Mouse (Mus musculus): Measurements from ENCODE around the gene Rnf13. TPM values are rescaled to one million over a fixed set of nuclear protein-coding genes. Genes with fewer than 3 reads are reported as not detected.
"Not testable (repeated sequence)": the region's sequence is repeated elsewhere in the genome, so short reads cannot be mapped to it uniquely, and the experiment has no call there.

Gene Rnf13
- total and polyA plus RNA-seq, 3 experiments, result 61.2 to 83.2 (median 73.6) TPM

DNA sequence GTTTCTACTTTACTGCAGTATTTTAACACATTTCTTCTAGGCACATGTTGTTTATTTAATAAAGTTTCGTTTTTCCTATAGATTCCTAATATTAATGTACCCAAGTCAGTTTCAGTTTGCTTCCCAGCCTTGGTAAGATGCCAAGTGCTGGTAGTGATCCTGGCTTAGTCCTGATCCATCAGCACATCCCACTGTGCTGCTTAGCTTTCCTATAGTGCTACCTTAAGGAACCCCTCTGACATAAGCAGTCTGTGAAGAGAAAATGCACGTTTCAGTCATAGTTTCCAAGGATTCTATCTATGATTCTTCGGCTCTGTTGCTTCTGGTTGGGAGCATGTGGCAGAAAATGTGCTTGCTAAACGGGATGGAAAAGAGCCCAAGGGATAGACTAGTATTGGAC is 52.6 kb downstream of the Rnf13 start:
- intact Hi-C loops (cut with DNase I), result no loop called here
- Histone ChIP-seq H3K9ac (ENCODE audit: low read depth, low read length) (no peak overlapping the region), H3K79me2 (replicated peaks; ENCODE audit: control insufficient read depth, insufficient read depth, low read length) (no peaks in the 10 kb centered on the region; the same call in 1 of the 2 replicates), H3K4me3 (no peak overlapping the region), H3K27me3 (ENCODE audit: control insufficient read depth, insufficient read depth, low read length) (no peaks in the 10 kb centered on the region), H3K4me1 (ENCODE audit: control insufficient read depth, insufficient read depth, low read length) (peaks cover 3% of the 10 kb centered on the region), H3K27ac (peak overlapping the region; percentile 65), H3K36me3 (ENCODE audit: control insufficient read depth, insufficient read depth, low read length) (peaks cover 5% of the 10 kb centered on the region)
- DNase-seq, result no peak
- TF ChIP-seq EP300 (IDR thresholded peaks at IDR 0.05; ENCODE audit: insufficient read depth, low read depth, low read length), result no peak
- no peak for TF ChIP-seq POLR2A (IDR thresholded peaks at IDR 0.05; ENCODE audit: insufficient read depth, low read depth, low read length)
- no peak for TF ChIP-seq CTCF (IDR thresholded peaks at IDR 0.05)
- 46% methylated on average over 4 of the region's 4 CpGs for WGBS

DNA sequence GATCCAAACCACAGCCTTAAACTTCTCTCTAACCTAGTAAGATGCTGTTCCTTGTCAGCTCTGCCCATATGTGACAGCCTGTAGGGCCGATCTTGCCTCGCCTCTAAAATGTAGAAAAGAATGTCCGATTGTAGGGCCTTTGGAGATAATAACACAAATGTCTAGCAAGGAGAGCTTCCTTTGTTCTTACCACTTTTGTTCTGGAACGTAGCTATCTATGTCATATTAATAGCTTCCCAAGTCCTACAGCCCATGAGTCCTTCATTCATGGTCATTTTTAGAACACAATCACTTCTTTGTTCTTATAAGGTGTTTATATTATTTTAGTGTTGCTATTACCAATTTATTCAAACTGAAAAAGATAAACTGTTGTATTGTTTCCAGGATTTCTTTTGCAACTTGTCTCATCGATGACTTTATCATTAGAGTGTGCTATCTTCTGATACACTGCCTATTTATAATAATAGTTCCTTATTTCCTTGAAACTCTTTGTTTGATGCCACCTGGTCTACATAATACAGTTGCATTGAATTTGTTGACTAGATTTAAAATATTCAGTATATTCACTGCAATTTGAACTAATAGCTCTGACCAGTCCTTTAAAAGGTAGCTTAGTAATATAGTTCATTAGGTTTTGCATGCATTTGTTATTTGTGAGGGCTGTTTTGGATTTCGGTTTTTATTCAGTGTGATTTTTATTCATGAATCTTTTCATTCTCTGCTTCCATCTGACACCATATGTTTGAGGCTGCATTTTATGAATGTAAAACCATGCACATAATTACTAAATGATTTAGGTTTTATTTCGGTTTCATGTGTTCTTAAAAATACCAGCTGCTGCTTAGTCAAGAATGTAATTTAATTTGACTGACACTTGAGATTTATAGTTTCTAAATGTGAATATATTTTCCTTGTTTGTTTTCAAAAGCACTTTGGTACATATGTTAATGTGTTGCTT is 53.4 kb downstream of the Rnf13 start:
- Histone ChIP-seq H3K79me2 (replicated peaks; ENCODE audit: control insufficient read depth, insufficient read depth, low read length) (no peaks in the 10 kb centered on the region; the same call in 1 of the 2 replicates), H3K4me3 (no peak overlapping the region), H3K27me3 (ENCODE audit: control insufficient read depth, insufficient read depth, low read length) (no peaks in the 10 kb centered on the region), H3K4me1 (ENCODE audit: control insufficient read depth, insufficient read depth, low read length) (peaks cover 3% of the 10 kb centered on the region), H3K36me3 (ENCODE audit: control insufficient read depth, insufficient read depth, low read length) (peaks cover 5% of the 10 kb centered on the region), H3K9ac (ENCODE audit: low read depth, low read length) (no peak overlapping the region), H3K27ac (peak overlapping the region; percentile 65)
- TF ChIP-seq POLR2A (IDR thresholded peaks at IDR 0.05; ENCODE audit: insufficient read depth, low read depth, low read length) (no peak), EP300 (IDR thresholded peaks at IDR 0.05; ENCODE audit: insufficient read depth, low read depth, low read length) (no peak), CTCF (IDR thresholded peaks at IDR 0.05) (no peak)
- no peak for DNase-seq
- intact Hi-C loops (cut with DNase I), result no loop called here
- WGBS, result 44% methylated on average over 7 of the region's 7 CpGs

DNA sequence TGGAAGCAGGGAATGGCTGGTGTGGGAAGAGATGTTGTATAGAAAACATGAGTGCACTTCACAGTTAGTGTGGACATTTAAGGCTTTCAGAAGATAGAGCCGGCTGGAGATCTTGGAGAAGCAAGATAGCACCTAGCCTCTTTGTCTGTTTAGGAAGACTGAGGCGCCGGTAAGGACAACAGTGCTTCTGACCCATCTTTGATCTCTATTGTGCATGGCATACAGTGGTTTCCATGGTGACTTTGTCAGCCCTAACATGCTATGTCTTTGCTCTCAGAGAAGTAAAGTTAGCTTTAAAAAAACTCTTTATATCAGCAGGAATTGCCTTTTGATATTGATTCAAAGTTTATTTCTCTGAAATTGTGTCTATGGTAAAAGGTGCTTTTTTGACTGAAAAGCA is 55.2 kb downstream of the Rnf13 start:
- no peaks in the 10 kb centered on the region for H3K27me3 ChIP-seq (ENCODE audit: control insufficient read depth, insufficient read depth, low read length)
- intact Hi-C loops (cut with DNase I), result no loop called here
- DNase-seq, result no peak
- H3K4me3 ChIP-seq, result no peak overlapping the region
- H3K4me1 ChIP-seq (ENCODE audit: control insufficient read depth, insufficient read depth, low read length), result peaks cover 3% of the 10 kb centered on the region
- no peak overlapping the region for H3K9ac ChIP-seq (ENCODE audit: low read depth, low read length)
- H3K27ac ChIP-seq, result no peak overlapping the region
- H3K36me3 ChIP-seq (ENCODE audit: control insufficient read depth, insufficient read depth, low read length), result peaks cover 6% of the 10 kb centered on the region
- TF ChIP-seq CTCF (IDR thresholded peaks at IDR 0.05) (no peak), POLR2A (IDR thresholded peaks at IDR 0.05; ENCODE audit: insufficient read depth, low read depth, low read length) (no peak), EP300 (IDR thresholded peaks at IDR 0.05; ENCODE audit: insufficient read depth, low read depth, low read length) (no peak)
- WGBS, result 60% methylated on average over 3 of the region's 3 CpGs
- H3K79me2 ChIP-seq (replicated peaks; ENCODE audit: control insufficient read depth, insufficient read depth, low read length), result no peaks in the 10 kb centered on the region; the same call in 1 of the 2 replicates

DNA sequence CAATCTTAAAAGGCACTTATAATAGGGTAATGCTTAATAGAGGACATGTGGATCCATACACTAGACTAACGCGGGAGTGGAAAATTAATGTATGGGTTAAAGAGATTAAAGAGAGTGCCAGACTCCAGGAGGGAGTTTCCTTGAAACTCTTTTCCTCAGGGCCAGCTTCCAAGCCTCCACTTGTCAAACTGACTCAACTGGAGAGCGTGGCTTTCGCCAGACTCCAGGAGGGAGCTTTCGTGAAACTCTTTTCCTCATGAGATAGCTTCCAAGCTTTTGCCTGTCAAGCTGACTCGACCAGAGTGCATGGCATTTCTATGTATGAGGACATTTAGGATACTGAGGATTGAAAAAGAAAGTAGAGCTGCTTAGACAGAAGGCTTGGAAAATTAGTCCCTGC is 59.2 kb downstream of the Rnf13 start:
- H3K9ac ChIP-seq (ENCODE audit: low read depth, low read length); intact Hi-C loops (cut with DNase I); DNase-seq; H3K4me3 ChIP-seq; H3K27ac ChIP-seq; H3K36me3 ChIP-seq (ENCODE audit: control insufficient read depth, insufficient read depth, low read length); H3K79me2 ChIP-seq (replicated peaks; ENCODE audit: control insufficient read depth, insufficient read depth, low read length); H3K4me1 ChIP-seq (ENCODE audit: control insufficient read depth, insufficient read depth, low read length); H3K27me3 ChIP-seq (ENCODE audit: control insufficient read depth, insufficient read depth, low read length): not testable (repeated sequence)
- WGBS, result 40% methylated on average over 6 of the region's 6 CpGs

- Histone ChIP-seq H3K36me3 (ENCODE audit: control insufficient read depth, insufficient read depth, low read length) (no peaks in the 10 kb centered on the region), H3K4me1 (ENCODE audit: control insufficient read depth, insufficient read depth, low read length) (no peaks in the 10 kb centered on the region), H3K27me3 (ENCODE audit: control insufficient read depth, insufficient read depth, low read length) (no peaks in the 10 kb centered on the region), H3K79me2 (replicated peaks; ENCODE audit: control insufficient read depth, insufficient read depth, low read length) (no peaks in the 10 kb centered on the region), H3K9ac (ENCODE audit: low read depth, low read length) (no peak overlapping the region), H3K27ac (no peak overlapping the region), H3K4me3 (no peak overlapping the region)
- WGBS, result 77% methylated on average over 6 of the region's 6 CpGs
- intact Hi-C loops (cut with DNase I), result loop anchor here (2.0 kb wide), 1 partner anchor 149 kb away; no protein-coding TSS in a partner anchor
- DNase-seq, result no peak
- TF ChIP-seq POLR2A (IDR thresholded peaks at IDR 0.05; ENCODE audit: insufficient read depth, low read depth, low read length) (no peak), CTCF (IDR thresholded peaks at IDR 0.05) (peak; percentile 62), EP300 (IDR thresholded peaks at IDR 0.05; ENCODE audit: insufficient read depth, low read depth, low read length) (no peak)
Observed at GRCm38 (mm10) chr3:57815447-57815846, 79.6 kb downstream of the Rnf13 start.

GRCm38 (mm10) chr3:57825866-57826265 is 90.0 kb downstream of the Rnf13 start:
- Histone ChIP-seq H3K4me1 (ENCODE audit: control insufficient read depth, insufficient read depth, low read length) (no peaks in the 10 kb centered on the region), H3K27ac (no peak overlapping the region), H3K9ac (ENCODE audit: low read depth, low read length) (no peak overlapping the region), H3K79me2 (replicated peaks; ENCODE audit: control insufficient read depth, insufficient read depth, low read length) (no peaks in the 10 kb centered on the region), H3K27me3 (ENCODE audit: control insufficient read depth, insufficient read depth, low read length) (no peaks in the 10 kb centered on the region), H3K4me3 (no peak overlapping the region), H3K36me3 (ENCODE audit: control insufficient read depth, insufficient read depth, low read length) (no peaks in the 10 kb centered on the region)
- DNase-seq, result no peak
- TF ChIP-seq POLR2A (IDR thresholded peaks at IDR 0.05; ENCODE audit: insufficient read depth, low read depth, low read length) (no peak), CTCF (IDR thresholded peaks at IDR 0.05) (no peak), EP300 (IDR thresholded peaks at IDR 0.05; ENCODE audit: insufficient read depth, low read depth, low read length) (no peak)
- WGBS, result 98% methylated on average over 3 of the region's 3 CpGs
- intact Hi-C loops (cut with DNase I), result no loop called here
